Mouse (Mus musculus) layer of hippocampus, adult 11-12 months (tissue): Measurements from ENCODE around the gene Gm17409.

Experiments used
- DNase-seq: peaks from one replicate; pipeline ENCODE4 v3.0.0; 2022; ENCODE audit warnings: low spot score

Gm17409 gene

GRCm38 (mm10) chr2:58484284-58484965 is 14.5 kb downstream of the Gm17409 start:
- DNase-seq = no peak

DNA sequence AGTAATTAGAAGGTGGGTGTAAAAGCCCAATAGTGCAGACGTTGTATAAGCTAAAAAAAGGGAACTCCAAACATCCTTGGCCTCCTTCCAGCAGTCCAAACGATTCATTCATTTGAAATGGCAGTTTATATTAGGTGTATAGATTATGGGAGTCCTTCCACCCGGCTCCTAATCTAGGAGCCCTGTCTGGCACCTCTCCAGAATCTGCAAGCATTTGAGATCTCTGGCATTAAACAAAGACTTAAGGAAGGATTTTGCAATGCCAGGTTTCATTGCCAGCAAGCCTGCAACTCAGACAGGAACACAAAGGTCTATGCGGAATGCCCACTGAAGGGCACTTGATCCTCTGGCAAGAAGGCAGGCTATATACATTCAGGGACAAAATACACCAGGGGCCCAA is 15.2 kb downstream of the Gm17409 start:
- DNase-seq = no peak

GRCm38 (mm10) chr2:58485683-58486082 is 15.8 kb downstream of the Gm17409 start:
- DNase-seq = no peak

DNA sequence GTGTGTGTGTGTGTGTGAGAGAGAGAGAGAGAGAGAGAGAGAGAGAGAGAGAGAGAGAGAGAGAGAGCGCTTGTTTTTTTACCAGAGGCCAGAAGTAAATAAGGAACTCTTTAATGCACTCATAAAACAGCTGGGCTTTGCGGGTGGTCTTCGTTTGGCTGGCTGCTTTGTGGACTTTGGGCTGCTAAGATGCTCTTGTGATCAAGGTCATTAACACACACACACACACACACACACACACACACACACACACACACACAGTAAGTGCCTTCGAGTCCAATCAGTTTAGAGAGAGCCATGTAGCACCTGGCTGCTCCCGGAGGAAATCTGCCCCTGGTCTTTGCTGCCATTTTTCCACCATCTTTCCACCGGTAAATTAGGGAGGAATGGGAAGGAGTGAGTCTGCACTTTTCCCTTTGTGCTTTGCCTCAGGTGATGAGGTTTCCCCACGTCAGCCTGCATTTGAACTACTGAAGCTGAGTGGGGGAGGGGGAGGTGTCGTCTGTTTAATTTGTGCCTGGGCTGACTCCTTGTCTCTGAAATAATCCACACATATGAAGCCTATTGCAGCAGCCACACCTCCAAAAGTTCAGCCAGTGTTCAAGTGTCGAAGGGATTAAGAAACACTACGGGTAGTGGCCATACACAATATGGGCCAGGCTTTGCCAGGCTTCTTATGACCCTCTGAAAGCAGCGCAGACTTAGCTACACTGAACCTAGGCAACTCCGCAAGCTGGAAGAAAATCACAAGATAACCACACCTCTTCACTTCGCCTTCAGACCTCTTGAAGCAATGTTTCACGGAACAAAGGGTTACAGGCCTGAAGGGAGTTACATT is 16.7 kb downstream of the Gm17409 start:
- DNase-seq = no peak

DNA sequence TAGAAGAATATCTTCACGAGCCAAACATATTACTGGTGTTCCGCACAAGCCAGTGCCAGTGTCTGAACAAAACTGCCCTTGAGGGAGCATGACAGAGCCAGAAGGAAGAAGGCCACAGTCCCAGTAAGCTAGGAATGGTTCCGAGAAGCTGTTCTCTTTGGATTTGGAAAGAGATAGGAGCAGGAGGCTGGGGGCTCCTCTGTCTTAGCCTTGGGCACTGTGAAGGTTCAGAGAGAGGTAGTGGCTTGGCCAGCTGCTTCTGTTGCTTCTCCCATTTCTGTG is 17.3 kb downstream of the Gm17409 start:
- no peak for DNase-seq

DNA sequence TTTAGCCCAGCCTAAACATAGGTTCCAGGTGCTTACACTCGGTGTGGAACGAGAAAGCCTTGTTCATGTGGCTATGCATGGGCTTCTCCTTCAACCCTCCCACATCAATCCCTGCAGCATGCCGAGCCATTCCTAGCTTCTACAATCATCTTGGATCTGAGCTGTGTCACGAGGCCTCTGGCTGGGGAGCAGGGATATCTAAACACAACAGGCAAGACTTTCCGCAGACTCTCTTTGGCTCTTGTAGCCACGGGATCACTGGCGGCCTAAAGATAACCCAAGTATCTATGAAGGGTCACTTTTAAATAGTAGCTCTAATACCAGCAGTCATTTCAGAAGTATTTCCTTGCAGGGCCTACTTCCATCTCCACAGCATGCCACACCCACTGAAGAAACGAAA is 18.5 kb downstream of the Gm17409 start:
- no peak for DNase-seq

DNA sequence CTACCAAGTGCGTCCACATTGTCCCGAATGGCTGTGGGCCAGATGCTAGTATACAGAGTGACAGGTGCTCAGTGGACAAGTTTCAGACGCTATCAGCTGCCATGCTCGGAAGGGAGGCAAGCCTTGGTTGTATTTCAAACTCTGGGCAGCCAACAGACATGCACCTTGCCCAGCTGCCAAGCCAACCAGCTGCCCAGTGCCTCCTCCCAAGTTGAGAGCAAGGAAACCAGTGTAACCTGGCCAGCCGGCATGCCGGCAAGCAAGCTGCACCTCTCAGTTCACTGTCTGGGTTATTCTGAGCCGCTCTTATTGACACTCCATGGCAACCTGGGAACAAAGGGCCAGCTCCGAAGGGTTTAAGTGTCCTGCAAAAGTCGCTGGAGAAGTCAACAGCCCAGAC is 19.4 kb downstream of the Gm17409 start:
- no peak for DNase-seq

DNA sequence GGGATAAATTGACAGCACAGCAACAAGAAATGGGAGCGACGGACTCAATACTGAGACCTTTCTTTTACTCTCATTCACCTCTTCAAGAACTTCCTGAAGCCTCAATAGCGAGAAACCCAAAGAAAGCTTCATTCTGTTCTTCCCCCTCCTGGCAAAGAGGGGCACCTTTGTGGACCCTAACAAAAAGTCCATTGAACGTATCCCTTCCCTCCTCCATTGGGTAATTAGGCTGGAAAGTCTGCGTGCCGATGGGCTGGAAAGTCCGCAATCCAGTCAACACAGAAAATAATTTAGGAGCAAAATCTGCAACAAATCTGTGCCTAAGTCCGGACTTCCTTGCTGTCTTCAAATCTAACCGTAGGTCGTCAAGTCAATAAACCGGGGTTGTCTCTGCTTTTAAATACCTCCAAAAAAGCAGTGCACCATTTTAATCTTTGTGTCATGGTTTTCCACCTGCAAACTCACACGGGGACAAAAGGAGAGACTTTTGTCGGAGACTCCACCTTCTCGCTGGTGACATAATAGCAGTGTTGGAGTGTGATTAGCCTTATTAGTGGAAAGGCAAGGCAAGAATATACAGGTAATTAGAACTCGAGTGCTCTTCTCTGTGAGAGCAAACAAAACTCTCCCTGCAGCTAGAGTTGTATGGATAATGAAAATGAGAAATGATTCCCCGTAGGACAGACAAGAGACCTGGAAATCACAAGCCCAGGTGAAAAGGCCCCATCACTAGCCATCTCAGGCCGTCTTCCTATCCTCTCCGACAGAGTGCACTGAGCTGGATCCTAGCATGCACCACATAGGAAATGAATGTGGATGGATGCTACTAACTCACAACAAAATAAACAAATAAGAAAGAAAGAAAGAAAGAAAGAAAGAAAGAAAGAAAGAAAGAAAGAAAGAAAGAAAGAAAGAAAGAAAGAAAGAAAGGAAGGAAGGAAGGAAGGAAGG is 24.0 kb downstream of the Gm17409 start:
- no peak for DNase-seq

DNA sequence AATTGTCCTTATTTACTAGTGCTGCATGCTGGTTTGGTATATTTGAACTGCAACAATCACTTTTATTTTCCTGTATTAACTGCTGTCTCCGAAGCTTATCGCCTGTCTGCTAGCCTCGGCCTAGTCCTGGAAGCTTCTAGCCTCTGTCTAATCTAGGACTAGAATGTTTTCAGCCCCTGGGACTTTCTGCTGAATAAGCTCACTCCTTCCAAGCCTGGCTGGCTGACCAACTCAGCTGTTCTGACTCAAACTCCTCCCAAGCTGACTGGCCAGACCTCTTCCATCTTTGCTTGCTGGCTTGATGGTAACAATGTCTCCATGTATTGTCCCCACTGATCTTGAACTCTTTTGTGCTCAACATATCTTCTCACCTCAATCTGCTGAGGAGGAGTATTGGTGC is 25.4 kb downstream of the Gm17409 start:
- DNase-seq = no peak

- no peak for DNase-seq
These were observed 26.9 kb downstream of the Gm17409 start for GRCm38 (mm10) chr2:58496647-58497410.

DNA sequence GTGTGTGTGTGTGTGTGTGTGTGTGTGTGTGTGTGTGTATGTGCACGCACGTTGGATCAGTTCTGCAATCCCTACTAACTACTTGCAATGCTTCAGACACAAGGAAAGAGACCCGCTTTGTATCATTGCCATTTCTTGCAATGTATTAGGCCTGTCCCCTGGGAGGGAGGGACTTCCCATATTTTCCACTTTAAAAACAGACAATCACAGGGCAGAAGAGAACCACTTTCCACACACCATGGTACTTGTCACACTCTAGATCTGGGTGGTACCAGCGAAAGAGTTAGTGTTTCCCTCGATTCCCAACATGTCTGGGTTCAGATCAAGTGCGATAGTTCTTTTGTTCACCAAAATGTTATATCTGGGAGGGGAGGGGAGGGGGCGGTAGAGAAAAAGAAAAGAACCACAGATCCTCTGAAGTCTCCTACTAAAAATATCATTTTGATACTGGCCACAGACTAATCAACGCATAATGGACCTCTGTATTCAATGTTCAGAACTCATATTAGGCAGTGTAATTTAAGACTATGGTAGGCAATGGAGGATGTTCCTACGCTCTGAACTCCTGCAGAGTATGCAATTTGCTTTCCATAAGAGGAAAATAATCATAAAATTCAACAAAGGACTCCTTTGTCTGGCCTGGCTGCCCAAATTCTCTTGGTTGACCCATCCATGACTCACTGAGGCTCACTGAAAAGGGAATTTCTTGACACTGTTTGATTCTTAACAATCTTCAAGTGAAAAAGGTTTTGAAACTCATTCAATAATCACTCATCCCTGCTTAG is 35.6 kb downstream of the Gm17409 start:
- DNase-seq = no peak

DNA sequence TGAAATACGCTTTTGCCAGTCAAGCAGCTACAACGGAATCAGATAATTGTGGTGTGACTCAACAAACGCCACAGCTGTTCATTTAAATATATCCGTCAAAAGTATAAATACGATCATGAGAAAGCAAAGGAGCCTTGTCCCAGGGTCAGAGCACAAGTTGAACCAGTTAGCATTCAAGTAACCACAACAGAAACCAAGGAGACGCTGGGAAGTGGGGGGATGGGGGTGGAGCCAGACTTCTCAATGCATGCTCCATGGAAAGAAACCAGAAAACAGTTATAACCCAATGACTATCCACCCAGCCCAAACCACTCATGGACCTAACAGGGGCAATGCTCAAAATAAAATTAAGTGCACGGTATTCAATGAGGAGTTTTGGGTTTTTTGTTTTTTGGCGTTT is 40.3 kb downstream of the Gm17409 start:
- DNase-seq = no peak

DNA sequence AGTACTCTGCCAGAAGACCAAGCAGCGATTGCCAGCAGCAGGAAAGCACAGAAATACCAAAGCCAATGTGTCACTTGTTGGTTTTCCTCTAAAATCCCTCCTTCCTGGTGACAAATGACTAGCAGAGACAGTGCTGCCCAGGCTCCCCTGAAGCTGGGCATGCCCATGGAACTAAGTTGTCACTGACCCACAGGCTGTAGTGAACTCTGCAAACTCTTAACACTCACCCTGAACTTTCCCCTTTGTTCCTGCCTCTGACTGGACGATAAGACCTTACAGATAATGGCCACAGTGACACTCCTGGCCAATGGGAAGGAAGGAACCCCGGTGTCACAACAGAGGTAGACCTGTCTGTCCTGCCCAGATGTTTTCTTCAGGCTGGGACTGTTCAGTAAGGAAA is 43.3 kb downstream of the Gm17409 start:
- no peak for DNase-seq

- no peak for DNase-seq
These were observed 44.6 kb downstream of the Gm17409 start for GRCm38 (mm10) chr2:58514489-58514888.

DNA sequence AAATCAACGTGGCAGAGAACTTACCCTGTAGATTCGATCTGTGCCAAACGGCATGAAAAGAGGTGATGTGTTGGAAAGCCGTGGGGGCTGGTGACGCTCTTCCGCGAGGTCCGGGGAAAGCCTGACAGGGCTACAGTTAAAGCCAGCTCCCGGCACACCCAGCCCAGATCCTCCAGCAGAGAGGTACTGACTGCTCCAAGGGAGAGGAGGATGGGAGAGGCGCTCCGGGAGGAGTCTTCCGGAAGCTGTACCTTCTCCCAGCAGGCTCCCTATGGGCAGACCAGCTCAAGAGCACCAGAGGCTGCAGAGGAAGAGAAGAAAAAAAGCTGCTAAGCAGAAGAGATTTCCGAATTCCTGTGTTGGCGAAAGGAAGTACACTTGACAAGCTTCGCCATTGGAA is 46.1 kb downstream of the Gm17409 start:
- no peak for DNase-seq

- no peak for DNase-seq
These were observed 47.0 kb downstream of the Gm17409 start for GRCm38 (mm10) chr2:58516920-58517319.

GRCm38 (mm10) chr2:58518517-58518916 is 48.6 kb downstream of the Gm17409 start:
- DNase-seq = no peak
